Mouse (Mus musculus) cortical plate, adult 2 months (tissue): ENCODE measurements around the gene Utp4.

ENCODE experiments used
- CTCF ChIP-seq: fragments of 200-500 bp; IDR thresholded peaks from 2 replicates; pipeline ENCODE4 v1.5.1; 2011; ENCODE audit warnings: mild to moderate bottlenecking, control low read depth, low read length; ENCODE audit not compliant: insufficient read depth; ENCODE audit errors: extremely low read depth
- POLR2A ChIP-seq: fragments of 200-500 bp; IDR thresholded peaks from 2 replicates; pipeline ENCODE4 v1.6.1; 2011; ENCODE audit warnings: mild to moderate bottlenecking, low read length, control low read depth; ENCODE audit not compliant: insufficient read depth; ENCODE audit errors: extremely low read depth

GRCm38 (mm10) chr8:106927247-106927646 is 33.8 kb downstream of the Utp4 start:
- TF ChIP-seq CTCF (peak; percentile 33; the same call in 1 of the 2 replicates), POLR2A (no peak)
